Mouse (Mus musculus) forebrain, embryonic 14.5 days (tissue): Measurements from ENCODE around the gene Gatad2b. TPM values are rescaled to one million over a fixed set of nuclear protein-coding genes. Genes with fewer than 3 reads are reported as not detected.

Experiments
- ATAC-seq: fragments of 200-750 bp; cut with Nextera tagmentation; 2 replicates; pipeline ENCODE4 v1.8.0; 2017; ENCODE audit warnings: mild to moderate bottlenecking, moderate library complexity
- DNase-seq: peaks from one replicate; pipeline ENCODE4 v3.0.0-alpha.2; 2015; ENCODE audit warnings: low spot score
- H3K27ac ChIP-seq: fragments of 300-500 bp; sonication (generic); 2 replicates; pipeline ENCODE4 v1.5.1; 2014; ENCODE audit warnings: low read depth, mild to moderate bottlenecking, control low read depth, low read length, moderate library complexity
- H3K27me3 ChIP-seq: fragments of 300-500 bp; sonication (generic); replicated peaks from 2 replicates; pipeline ENCODE4 v1.6.1; 2014; ENCODE audit warnings: low read length, control low read depth, mixed read lengths; ENCODE audit not compliant: control insufficient read depth, insufficient read depth
- H3K36me3 ChIP-seq: fragments of 300-500 bp; sonication (generic); 2 replicates; pipeline ENCODE4 v1.6.1; 2014; ENCODE audit warnings: low read length, control low read depth; ENCODE audit not compliant: control insufficient read depth, insufficient read depth
- H3K4me1 ChIP-seq: fragments of 300-500 bp; sonication (generic); 2 replicates; pipeline ENCODE4 v1.6.1; 2014; ENCODE audit warnings: antibody characterized with exemption, low read length, control low read depth; ENCODE audit not compliant: control insufficient read depth, insufficient read depth
- H3K4me2 ChIP-seq: fragments of 300-500 bp; sonication (generic); 2 replicates; pipeline ENCODE4 v1.6.1; 2014; ENCODE audit warnings: mild to moderate bottlenecking, control low read depth, low read length
- H3K4me3 ChIP-seq: fragments of 300-500 bp; sonication (generic); 2 replicates; pipeline ENCODE4 v1.5.1; 2014; ENCODE audit warnings: low read depth, low read length, control low read depth
- H3K9ac ChIP-seq: fragments of 300-500 bp; sonication (generic); 2 replicates; pipeline ENCODE4 v1.6.1; 2014; ENCODE audit warnings: mild to moderate bottlenecking, low read length, control low read depth, moderate library complexity
- H3K9me3 ChIP-seq: fragments of 300-500 bp; sonication (generic); replicated peaks from 2 replicates; pipeline ENCODE4 v1.6.1; 2016; ENCODE audit warnings: low read length, control low read depth, mixed read lengths; ENCODE audit not compliant: control insufficient read depth
- WGBS: fragments of 180-500 bp; shearing (Covaris S2); extraction: QIAGEN DNeasy Blood & Tissue Kit; methylation state at CpG from one replicate; pipeline ENCODE4 v1.1.7; 2014; 5-methylcytosine and 5-hydroxymethylcytosine counted together
- polyA plus RNA-seq: library from polyadenylated mRNA; unstranded; fragments of >200 nt; fragmentation: Nextera tagmentation; extraction: Ambion mirVana; gene quantifications from 2 replicates; pipeline ENCODE4 v1.2.1, GENCODE M21; 2014

The Gatad2b gene
- polyA plus RNA-seq, 1 experiment from 2014 or later = 14.4 TPM

- no peak overlapping the region for H3K27ac ChIP-seq
- H3K9me3 ChIP-seq = no peaks in the 10 kb centered on the region
- 92% methylated on average over 7 of the region's 7 CpGs for WGBS
- peaks cover 72% of the 10 kb centered on the region for H3K36me3 ChIP-seq
- no peak overlapping the region for H3K4me2 ChIP-seq
- H3K4me1 ChIP-seq = no peaks in the 10 kb centered on the region
- H3K27me3 ChIP-seq = no peaks in the 10 kb centered on the region
- DNase-seq (no peak), ATAC-seq (no peak)
- no peak overlapping the region for H3K4me3 ChIP-seq
- H3K9ac ChIP-seq = no peak overlapping the region
These were observed 65.0 kb downstream of the Gatad2b start for GRCm38 (mm10) chr3:90357959-90358358.

- ATAC-seq (no peak), DNase-seq (no peak)
- Histone ChIP-seq H3K27ac (no peak overlapping the region), H3K9ac (no peak overlapping the region), H3K4me2 (no peak overlapping the region), H3K4me3 (no peak overlapping the region), H3K9me3 (no peaks in the 10 kb centered on the region), H3K36me3 (peaks cover 60% of the 10 kb centered on the region), H3K27me3 (no peaks in the 10 kb centered on the region), H3K4me1 (no peaks in the 10 kb centered on the region)
- WGBS = 96% methylated on average over 1 of the region's 1 CpGs
These were observed 66.3 kb downstream of the Gatad2b start for GRCm38 (mm10) chr3:90359230-90359629.

- 85% methylated on average over 4 of the region's 4 CpGs for WGBS
- H3K4me2 ChIP-seq = no peak overlapping the region
- H3K27me3 ChIP-seq = no peaks in the 10 kb centered on the region
- no peak overlapping the region for H3K27ac ChIP-seq
- no peak overlapping the region for H3K4me3 ChIP-seq
- no peak overlapping the region for H3K9ac ChIP-seq
- DNase-seq = no peak
- ATAC-seq = no peak
- no peaks in the 10 kb centered on the region for H3K4me1 ChIP-seq
- no peaks in the 10 kb centered on the region for H3K9me3 ChIP-seq
- peaks cover 38% of the 10 kb centered on the region for H3K36me3 ChIP-seq
These were observed 68.5 kb downstream of the Gatad2b start for GRCm38 (mm10) chr3:90361476-90361875.

DNA sequence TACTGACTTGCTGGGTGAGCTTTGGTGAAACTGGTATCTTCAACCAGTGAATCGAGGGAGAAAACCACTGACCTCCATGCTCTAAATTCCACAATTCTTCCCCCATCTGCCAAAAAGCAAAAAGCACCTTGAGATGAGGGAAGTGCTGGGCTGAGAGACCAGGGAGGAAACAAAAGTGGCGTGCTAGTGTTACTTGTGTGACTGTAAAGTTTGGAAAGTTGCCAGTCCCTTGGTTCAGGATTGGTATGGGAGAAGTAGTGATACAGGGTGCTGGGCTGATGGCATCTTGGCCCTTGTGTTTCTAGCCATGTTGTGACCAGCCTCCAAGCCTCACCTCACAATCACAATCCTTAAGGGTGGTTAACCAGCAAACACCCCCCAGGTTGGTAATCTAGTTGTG, 69.4 kb downstream of the Gatad2b start:
- Histone ChIP-seq H3K36me3 (peaks cover 30% of the 10 kb centered on the region), H3K4me1 (no peaks in the 10 kb centered on the region), H3K9me3 (no peaks in the 10 kb centered on the region), H3K27ac (no peak overlapping the region), H3K27me3 (no peaks in the 10 kb centered on the region), H3K4me3 (no peak overlapping the region), H3K9ac (no peak overlapping the region), H3K4me2 (no peak overlapping the region)
- DNase-seq = no peak
- WGBS = 86% methylated on average over 2 of the region's 2 CpGs
- ATAC-seq = no peak

DNA sequence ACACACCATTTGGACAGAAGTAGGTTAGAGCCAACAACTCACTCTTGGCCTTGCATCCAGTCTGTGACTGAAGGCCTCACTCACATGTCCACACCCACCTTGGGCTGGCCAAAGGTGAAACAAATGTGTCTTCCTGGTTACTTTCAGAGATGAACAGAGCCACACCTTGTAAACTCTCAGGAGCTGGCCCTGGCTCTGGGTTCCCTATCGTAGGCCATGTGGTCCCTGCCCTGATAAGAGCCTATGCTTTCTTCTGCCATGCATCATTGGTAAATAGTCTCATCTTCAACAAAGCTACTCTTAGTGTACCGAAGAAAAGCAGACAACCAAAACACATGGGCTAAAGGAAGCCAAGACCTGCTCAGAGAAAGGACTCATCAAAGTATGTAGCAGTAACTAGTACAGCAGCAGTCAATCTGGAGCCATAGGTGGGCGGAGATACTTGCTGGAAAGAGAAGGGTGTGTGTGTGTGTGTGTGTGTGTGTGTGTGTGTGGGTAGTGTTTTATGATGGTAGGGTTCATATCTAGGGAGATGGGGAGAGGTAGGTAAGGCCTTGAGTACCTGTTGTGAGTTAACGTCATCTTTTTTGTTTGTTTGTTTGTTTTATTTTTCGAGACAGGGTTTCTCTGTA, 74.1 kb downstream of the Gatad2b start:
- Histone ChIP-seq H3K4me1 (no peaks in the 10 kb centered on the region), H3K4me2 (no peak overlapping the region), H3K9ac (no peak overlapping the region), H3K4me3 (no peak overlapping the region), H3K27me3 (no peaks in the 10 kb centered on the region), H3K27ac (no peak overlapping the region), H3K36me3 (peaks cover 3% of the 10 kb centered on the region; the same call in 1 of the 2 replicates), H3K9me3 (no peaks in the 10 kb centered on the region)
- ATAC-seq = no peak
- DNase-seq = no peak
- WGBS = 93% methylated on average over 5 of the region's 5 CpGs

- Histone ChIP-seq H3K9ac (no peak overlapping the region), H3K27ac (no peak overlapping the region), H3K9me3 (no peaks in the 10 kb centered on the region), H3K4me2 (no peak overlapping the region), H3K4me1 (no peaks in the 10 kb centered on the region), H3K4me3 (no peak overlapping the region), H3K36me3 (no peaks in the 10 kb centered on the region), H3K27me3 (no peaks in the 10 kb centered on the region)
- no peak for DNase-seq
- ATAC-seq = no peak
- WGBS = 32% methylated on average over 2 of the region's 2 CpGs
These were observed 76.1 kb downstream of the Gatad2b start for GRCm38 (mm10) chr3:90369041-90369440.

- DNase-seq = no peak
- no peak overlapping the region for H3K9ac ChIP-seq
- H3K27me3 ChIP-seq = no peaks in the 10 kb centered on the region
- 86% methylated on average over 7 of the region's 7 CpGs for WGBS
- no peak overlapping the region for H3K27ac ChIP-seq
- H3K36me3 ChIP-seq = no peaks in the 10 kb centered on the region
- H3K4me3 ChIP-seq = no peak overlapping the region
- ATAC-seq = no peak
- no peaks in the 10 kb centered on the region for H3K9me3 ChIP-seq
- no peak overlapping the region for H3K4me2 ChIP-seq
- no peaks in the 10 kb centered on the region for H3K4me1 ChIP-seq
These were observed 78.9 kb downstream of the Gatad2b start for GRCm38 (mm10) chr3:90371857-90372256.

GRCm38 (mm10) chr3:90372817-90373216, 79.8 kb downstream of the Gatad2b start:
- H3K4me3 ChIP-seq = no peak overlapping the region
- peak; percentile 35; the same call in 1 of the 2 replicates for ATAC-seq
- no peak overlapping the region for H3K4me2 ChIP-seq
- H3K4me1 ChIP-seq = no peaks in the 10 kb centered on the region
- H3K9me3 ChIP-seq = no peaks in the 10 kb centered on the region
- DNase-seq = no peak
- WGBS = 69% methylated on average over 5 of the region's 5 CpGs
- H3K36me3 ChIP-seq = no peaks in the 10 kb centered on the region
- H3K9ac ChIP-seq = no peak overlapping the region
- H3K27me3 ChIP-seq = no peaks in the 10 kb centered on the region
- no peak overlapping the region for H3K27ac ChIP-seq

- Histone ChIP-seq H3K4me3 (no peak overlapping the region), H3K4me2 (no peak overlapping the region), H3K27me3 (no peaks in the 10 kb centered on the region), H3K4me1 (no peaks in the 10 kb centered on the region), H3K27ac (no peak overlapping the region), H3K9ac (no peak overlapping the region), H3K9me3 (no peaks in the 10 kb centered on the region), H3K36me3 (no peaks in the 10 kb centered on the region)
- 27% methylated on average over 4 of the region's 4 CpGs for WGBS
- DNase-seq (peak; percentile 94), ATAC-seq (peak; percentile 82; the same call in 1 of the 2 replicates)
These were observed 80.6 kb downstream of the Gatad2b start for GRCm38 (mm10) chr3:90373432-90374028.
